Mouse (Mus musculus) forebrain, embryonic 16.5 days (tissue): Measurements from ENCODE around the gene Ttc25. TPM values are rescaled to one million over a fixed set of nuclear protein-coding genes. Genes with fewer than 3 reads are reported as not detected.
"Not testable (repeated sequence)": the region's sequence is repeated elsewhere in the genome, so short reads cannot be mapped to it uniquely, and the experiment has no call there.

ENCODE experiments used
- ATAC-seq: fragments of 200-750 bp; cut with Nextera tagmentation; 2 replicates; pipeline ENCODE4 v1.8.0; 2017; ENCODE audit warnings: mild to moderate bottlenecking, moderate library complexity
- H3K27ac ChIP-seq: fragments of 300-500 bp; sonication (generic); 2 replicates; pipeline ENCODE4 v1.5.1; 2014; ENCODE audit warnings: low read length, control low read depth
- H3K27me3 ChIP-seq: fragments of 300-500 bp; sonication (generic); replicated peaks from 2 replicates; pipeline ENCODE4 v1.6.1; 2014; ENCODE audit warnings: low read length; ENCODE audit not compliant: control insufficient read depth, insufficient read depth
- H3K36me3 ChIP-seq: fragments of 300-500 bp; sonication (generic); 2 replicates; pipeline ENCODE4 v1.6.1; 2014; ENCODE audit not compliant: control insufficient read depth, insufficient read depth
- H3K4me1 ChIP-seq: fragments of 300-500 bp; sonication (generic); replicated peaks from 2 replicates; pipeline ENCODE4 v1.6.1; 2014; ENCODE audit warnings: low read length; ENCODE audit not compliant: control insufficient read depth, insufficient read depth
- H3K4me2 ChIP-seq: fragments of 300-500 bp; sonication (generic); 2 replicates; pipeline ENCODE4 v1.6.1; 2014; ENCODE audit warnings: mild to moderate bottlenecking, low read length, control low read depth
- H3K4me3 ChIP-seq: fragments of 300-500 bp; sonication (generic); replicated peaks from 2 replicates; pipeline ENCODE4 v1.5.1; 2014; ENCODE audit warnings: mild to moderate bottlenecking, low read length, control low read depth
- H3K9ac ChIP-seq: fragments of 300-500 bp; sonication (generic); replicated peaks from 2 replicates; pipeline ENCODE4 v1.6.1; 2014; ENCODE audit warnings: low read depth, low read length, control low read depth
- H3K9me3 ChIP-seq: fragments of 300-500 bp; sonication (generic); 2 replicates; pipeline ENCODE4 v1.6.1; 2016; ENCODE audit warnings: low read length; ENCODE audit not compliant: control insufficient read depth
- WGBS: fragments of 180-500 bp; shearing (Covaris S2); extraction: QIAGEN DNeasy Blood & Tissue Kit; methylation state at CpG from one replicate; pipeline ENCODE4 v1.1.7; 2014; 5-methylcytosine and 5-hydroxymethylcytosine counted together
- polyA plus RNA-seq: library from polyadenylated mRNA; unstranded; fragments of >200 nt; fragmentation: Nextera tagmentation; extraction: Ambion mirVana; gene quantifications from 2 replicates; pipeline ENCODE4 v1.2.1, GENCODE M21; 2015

Gene Ttc25
- polyA plus RNA-seq, 1 experiment from 2014 or later: 1.0 TPM

DNA sequence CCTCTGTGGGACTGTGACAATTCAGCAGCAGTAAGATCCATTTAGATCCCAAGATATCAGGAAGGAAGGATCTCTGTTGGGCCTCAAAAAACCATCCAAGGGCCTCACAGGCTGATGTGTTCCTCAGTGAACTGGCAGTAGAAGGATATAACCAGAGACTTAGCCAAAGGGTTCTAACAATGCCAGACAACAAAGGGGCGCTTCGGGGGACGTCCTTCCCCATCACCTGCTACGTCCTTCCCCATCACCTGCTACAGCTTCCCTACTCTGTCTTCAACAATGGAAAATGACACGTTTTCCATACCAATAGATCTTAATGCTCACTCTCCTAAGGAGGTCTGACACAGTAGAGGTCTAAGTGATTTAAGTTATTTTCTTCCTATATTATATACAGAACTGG lies 70.9 kb downstream of the Ttc25 start:
- Histone ChIP-seq H3K9me3 (no peaks in the 10 kb centered on the region), H3K4me2 (no peak overlapping the region), H3K4me3 (no peak overlapping the region), H3K27me3 (no peaks in the 10 kb centered on the region), H3K36me3 (no peaks in the 10 kb centered on the region), H3K27ac (no peak overlapping the region), H3K4me1 (peaks cover 18% of the 10 kb centered on the region), H3K9ac (no peak overlapping the region)
- no peak for ATAC-seq
- 85% methylated on average over 5 of the region's 5 CpGs for WGBS

DNA sequence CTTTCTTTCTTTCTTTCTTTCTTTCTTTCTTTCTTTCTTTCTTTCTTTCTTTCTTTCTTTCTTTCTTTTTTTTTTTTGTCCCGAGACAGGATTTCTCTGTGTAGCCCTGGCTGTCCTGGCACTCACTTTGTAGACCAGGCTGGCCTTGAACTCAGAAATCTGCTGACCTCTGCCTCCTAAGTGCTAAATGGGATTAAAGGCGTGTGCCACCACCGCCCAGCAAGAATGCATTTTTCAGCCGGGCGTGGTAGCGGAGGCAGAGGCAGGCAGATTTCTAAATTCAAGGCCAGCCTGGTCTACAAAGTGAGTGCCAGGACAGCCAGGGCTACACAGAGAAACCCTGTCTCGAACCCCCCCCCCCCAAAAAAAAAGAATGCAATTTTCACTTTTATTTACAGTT lies 71.4 kb downstream of the Ttc25 start:
- H3K4me3 ChIP-seq, H3K4me2 ChIP-seq, H3K27ac ChIP-seq, H3K36me3 ChIP-seq, H3K9me3 ChIP-seq, H3K9ac ChIP-seq, ATAC-seq, H3K27me3 ChIP-seq: not testable (repeated sequence)
- WGBS: 92% methylated on average over 7 of the region's 7 CpGs
- peaks cover 18% of the 10 kb centered on the region for H3K4me1 ChIP-seq

DNA sequence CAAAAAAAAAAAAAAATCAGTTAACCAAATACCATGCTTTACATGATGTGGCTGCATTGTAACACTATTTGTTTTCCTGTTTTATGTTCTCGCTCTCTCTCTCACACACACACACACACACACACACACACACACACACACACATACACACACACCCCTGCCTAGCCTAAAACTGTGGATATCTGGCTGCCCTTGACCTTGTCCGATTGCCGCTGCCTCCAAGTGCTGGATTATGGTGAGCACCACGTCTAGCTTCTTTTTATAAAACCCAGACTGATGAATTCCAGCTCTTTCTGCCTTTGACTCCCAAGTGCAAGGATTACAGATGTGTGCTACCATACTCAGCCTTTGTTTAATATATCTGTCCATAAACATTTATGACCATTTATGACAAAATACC lies 72.1 kb downstream of the Ttc25 start:
- WGBS: 95% methylated on average over 4 of the region's 4 CpGs
- no peak for ATAC-seq
- no peak overlapping the region for H3K4me3 ChIP-seq

DNA sequence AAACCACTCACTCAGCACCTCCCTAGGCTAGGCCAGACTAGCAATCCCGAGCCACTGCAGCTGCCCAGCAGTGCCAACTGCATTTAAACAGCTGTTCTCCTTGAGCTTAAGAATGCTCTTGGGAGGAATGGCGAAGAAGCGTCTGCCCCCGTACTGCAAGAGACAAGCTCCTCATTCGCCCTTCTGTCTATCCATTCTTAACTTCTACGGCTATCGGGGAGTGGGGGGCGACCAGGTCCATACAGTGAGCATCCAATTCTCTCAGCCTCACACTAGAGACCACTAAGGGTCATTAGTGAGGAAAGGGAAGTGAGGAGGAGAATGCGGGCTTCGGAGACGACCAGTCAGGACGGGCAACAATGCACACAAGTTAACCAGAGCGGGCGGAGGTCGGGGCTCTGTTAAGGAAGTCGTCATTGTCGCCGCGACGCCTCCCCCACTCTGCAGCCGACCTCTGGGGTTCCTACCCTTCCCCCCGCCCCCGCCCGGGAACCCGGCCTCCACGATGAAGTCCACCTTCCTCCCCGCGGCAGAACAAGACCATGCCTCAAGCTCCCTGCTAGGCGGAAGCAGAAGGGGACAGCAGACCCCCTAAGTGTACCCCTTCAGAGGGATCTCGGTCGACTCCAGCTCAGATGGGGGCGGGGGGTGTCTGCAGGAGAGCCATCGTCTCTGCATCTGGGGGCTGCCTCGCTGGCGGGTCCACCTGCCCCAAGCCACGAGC lies 73.5 kb downstream of the Ttc25 start, which contains the start of gene Nkiras2:
Nkiras2 (plus strand) TSS at position 484 of the 724 bp plus-strand sequence.
- WGBS: under 1% methylated on average over 36 of the region's 36 CpGs

More for the DNA sequence above, 72.1 kb downstream of the Ttc25 start:
- Histone ChIP-seq H3K4me1 (peaks cover 21% of the 10 kb centered on the region), H3K4me2 (no peak overlapping the region), H3K27me3 (no peaks in the 10 kb centered on the region), H3K9ac (no peak overlapping the region), H3K27ac (no peak overlapping the region), H3K9me3 (no peaks in the 10 kb centered on the region), H3K36me3 (no peaks in the 10 kb centered on the region)

DNA sequence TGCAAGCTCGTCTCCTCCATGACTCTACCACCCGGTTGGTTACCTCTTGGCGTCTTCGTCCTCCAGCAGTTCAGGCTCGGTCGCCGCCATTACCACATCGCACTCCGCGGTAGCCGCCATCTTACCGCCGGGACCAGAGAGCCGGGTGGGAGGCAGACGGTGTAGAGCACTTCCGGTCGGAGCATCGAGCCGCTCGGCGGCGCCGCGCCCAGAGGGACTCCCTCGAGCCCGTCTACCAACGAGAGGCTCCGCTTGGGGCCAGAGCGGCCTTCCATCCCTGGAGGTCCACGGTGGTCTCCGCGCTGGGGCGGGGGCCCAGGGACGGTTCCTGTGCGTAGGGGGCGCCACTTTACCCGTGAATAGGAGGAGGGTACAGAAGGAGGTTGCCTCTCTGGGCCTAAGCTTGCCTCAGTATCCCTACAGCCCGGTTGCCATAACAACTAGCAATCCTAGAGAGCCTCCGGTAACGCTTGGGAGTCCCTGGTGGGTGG lies 74.1 kb downstream of the Ttc25 start:
- H3K4me3 ChIP-seq: peak overlapping the region; percentile 62
- H3K4me2 ChIP-seq: peak overlapping the region; percentile 88
- peak; percentile 98 for ATAC-seq
- peaks cover 30% of the 10 kb centered on the region for H3K4me1 ChIP-seq
- no peaks in the 10 kb centered on the region for H3K36me3 ChIP-seq
- no peaks in the 10 kb centered on the region for H3K9me3 ChIP-seq
- WGBS: under 1% methylated on average over 40 of the region's 40 CpGs
- peak overlapping the region; percentile 84 for H3K27ac ChIP-seq
- H3K27me3 ChIP-seq: no peaks in the 10 kb centered on the region
- H3K9ac ChIP-seq: peak overlapping the region; percentile 89

More for the DNA sequence above, 73.5 kb downstream of the Ttc25 start, which contains the start of gene Nkiras2:
- no peaks in the 10 kb centered on the region for H3K36me3 ChIP-seq
- H3K4me3 ChIP-seq: peak within 1 kb of the TSS; percentile 62
- peak within 1 kb of the TSS; percentile 88 for H3K4me2 ChIP-seq
- H3K27me3 ChIP-seq: no peaks in the 10 kb centered on the region
- peak; percentile 36 for ATAC-seq
- H3K9me3 ChIP-seq: no peaks in the 10 kb centered on the region
- H3K27ac ChIP-seq: peak within 1 kb of the TSS; percentile 84
- H3K9ac ChIP-seq: peak within 1 kb of the TSS; percentile 89
- H3K4me1 ChIP-seq: peaks cover 28% of the 10 kb centered on the region

DNA sequence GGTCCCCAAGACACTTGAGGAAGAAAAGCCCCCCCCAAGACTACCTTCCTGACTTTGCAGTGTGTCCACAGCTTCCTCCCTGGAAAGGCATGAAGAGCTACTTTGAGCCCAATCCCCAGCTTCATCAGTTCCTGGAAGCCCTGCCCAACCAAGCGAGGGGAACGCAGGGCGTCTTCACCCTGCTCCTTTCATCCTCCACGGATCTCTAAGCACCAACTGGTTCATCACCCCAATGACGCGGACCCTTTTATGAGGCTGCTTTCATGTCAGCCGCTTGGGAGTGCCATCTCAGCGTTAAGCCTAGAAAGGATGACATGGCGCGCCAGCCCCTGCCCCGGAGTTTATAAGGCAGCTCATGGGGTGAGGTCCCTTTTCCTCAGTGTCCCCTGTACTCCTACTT lies 74.6 kb downstream of the Ttc25 start, which contains the start of gene Dnajc7:
Dnajc7 (minus strand) TSS at position 187 of the 400 bp plus-strand sequence.
- H3K4me3 ChIP-seq: peak within 1 kb of the TSS; percentile 62
- H3K9me3 ChIP-seq: no peaks in the 10 kb centered on the region
- H3K27ac ChIP-seq: peak within 1 kb of the TSS; percentile 84
- peak within 1 kb of the TSS; percentile 89 for H3K9ac ChIP-seq
- H3K4me1 ChIP-seq: peaks cover 30% of the 10 kb centered on the region
- H3K36me3 ChIP-seq: 0 out of 2 replicates have a peak, but pooled peaks cover 3% of the 10 kb centered on the region
- WGBS: 3% methylated on average over 11 of the region's 11 CpGs
- H3K4me2 ChIP-seq: peak within 1 kb of the TSS; percentile 88
- H3K27me3 ChIP-seq: no peaks in the 10 kb centered on the region
- no peak for ATAC-seq

Other genes with a start within 250 kb of the Ttc25 start
- 1,243 and 1,295 TPM in 2 replicates for gene Eif1, start 225.7 kb upstream of the Ttc25 start, polyA plus RNA-seq
- gene Gast, start 211.2 kb upstream of the Ttc25 start, polyA plus RNA-seq: not detected in 2 replicates
- gene Hap1, start 189.5 kb upstream of the Ttc25 start, polyA plus RNA-seq: 72.3 and 164 TPM in 2 replicates
- 56.2 and 62.0 TPM in 2 replicates for gene Jup, start 147.8 kb upstream of the Ttc25 start, polyA plus RNA-seq
- gene P3h4, start 130.8 kb upstream of the Ttc25 start, polyA plus RNA-seq: 13.8 and 13.9 TPM in 2 replicates
- 18.4 and 25.6 TPM in 2 replicates for gene Fkbp10, start 129.9 kb upstream of the Ttc25 start, polyA plus RNA-seq
- 104 and 120 TPM in 2 replicates for gene Nt5c3b, start 103.8 kb upstream of the Ttc25 start, polyA plus RNA-seq
- gene Klhl10, start 103.7 kb upstream of the Ttc25 start, polyA plus RNA-seq: 0.62 and 0.80 TPM in 2 replicates
- 14.3 and 17.4 TPM in 2 replicates for gene Klhl11, start 72.9 kb upstream of the Ttc25 start, polyA plus RNA-seq
- gene Acly, start 17.6 kb upstream of the Ttc25 start, polyA plus RNA-seq: 242 and 248 TPM in 2 replicates
- gene Cnp, start 29.3 kb downstream of the Ttc25 start, polyA plus RNA-seq: 22.8 and 29.8 TPM in 2 replicates
- gene Nkiras2, start 73.6 kb downstream of the Ttc25 start, polyA plus RNA-seq: 85.6 and 96.1 TPM in 2 replicates
- 296 and 326 TPM in 2 replicates for gene Dnajc7, start 74.6 kb downstream of the Ttc25 start, polyA plus RNA-seq
- 0.80 TPM in 1 of 2 replicates, not detected in the other for gene Zfp385c, start 146.8 kb downstream of the Ttc25 start, polyA plus RNA-seq
- 1.7 and 2.1 TPM in 2 replicates for gene Dhx58, start 158.7 kb downstream of the Ttc25 start, polyA plus RNA-seq
- 57.6 and 57.8 TPM in 2 replicates for gene Kat2a, start 166.9 kb downstream of the Ttc25 start, polyA plus RNA-seq
- not detected in 2 replicates for gene Hspb9, start 168.2 kb downstream of the Ttc25 start, polyA plus RNA-seq
- gene Rab5c, start 192.6 kb downstream of the Ttc25 start, polyA plus RNA-seq: 37.6 and 38.9 TPM in 2 replicates
- 3.5 and 6.8 TPM in 2 replicates for gene Kcnh4, start 214.3 kb downstream of the Ttc25 start, polyA plus RNA-seq
- 0.92 TPM in 1 of 2 replicates, not detected in the other for gene Hcrt, start 217.3 kb downstream of the Ttc25 start, polyA plus RNA-seq
- 2.5 and 5.0 TPM in 2 replicates for gene Ghdc, start 225.3 kb downstream of the Ttc25 start, polyA plus RNA-seq